Mouse (Mus musculus) heart, adult 18-20 months (tissue): ENCODE data around the gene Cpz. TPM values are rescaled to one million over a fixed set of nuclear protein-coding genes. Genes with fewer than 3 reads are reported as not detected.

Experiments
- DNase-seq, 2 experiments: peaks; one replicate each; pipeline ENCODE4 v3.0.0; 2021 to 2022; ENCODE audit warnings: mixed read lengths in 1 of 2
- total RNA-seq, 2 experiments: library from RNA; stranded (reverse); gene quantifications; 2 replicates each; pipeline ENCODE4 v1.2.3; 2021

Gene Cpz
- total RNA-seq, 2 experiments from 2014 or later: 0.22 to 0.41 TPM

DNA sequence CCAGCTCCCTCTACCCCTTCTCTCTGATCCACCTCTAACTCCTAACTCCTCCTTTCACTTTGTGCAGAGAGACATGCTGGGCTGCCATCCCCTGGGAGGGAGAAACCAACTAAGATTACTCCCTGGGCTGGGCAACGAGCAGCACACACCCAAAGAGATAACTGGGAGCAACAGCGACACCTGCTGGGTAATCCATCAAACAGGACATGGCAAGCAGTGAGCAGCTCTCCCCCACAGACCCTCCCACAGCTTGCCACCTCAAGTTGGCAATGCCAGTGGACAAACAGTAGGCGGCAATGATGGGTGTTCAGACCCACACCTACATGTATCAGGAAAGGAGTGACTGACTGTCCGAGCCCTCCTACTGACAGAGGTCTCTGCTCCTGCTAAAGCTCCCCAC is 4.9 kb upstream of the Cpz start:
- peak; percentile 18 to 50 for DNase-seq

DNA sequence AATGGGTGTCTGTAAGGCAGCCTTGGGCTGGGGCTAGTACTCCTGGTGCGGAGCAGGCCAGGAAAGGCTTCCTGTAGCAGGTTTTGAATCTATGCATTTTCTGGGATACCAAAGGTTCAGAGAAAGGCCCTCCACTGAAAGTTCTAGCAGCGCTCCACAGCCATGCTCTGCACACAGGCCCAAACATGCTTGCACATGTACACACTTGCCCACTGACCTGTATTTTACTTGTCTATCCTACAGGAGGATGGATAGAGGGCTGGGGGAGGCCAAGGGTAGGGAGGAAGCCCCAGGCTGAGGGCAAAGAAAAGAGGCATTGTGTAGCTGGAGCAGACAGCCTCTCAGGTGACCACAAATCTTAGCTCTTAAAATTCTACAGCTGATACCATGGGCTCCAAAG is 1.1 kb downstream of the Cpz start:
- DNase-seq: no peak

DNA sequence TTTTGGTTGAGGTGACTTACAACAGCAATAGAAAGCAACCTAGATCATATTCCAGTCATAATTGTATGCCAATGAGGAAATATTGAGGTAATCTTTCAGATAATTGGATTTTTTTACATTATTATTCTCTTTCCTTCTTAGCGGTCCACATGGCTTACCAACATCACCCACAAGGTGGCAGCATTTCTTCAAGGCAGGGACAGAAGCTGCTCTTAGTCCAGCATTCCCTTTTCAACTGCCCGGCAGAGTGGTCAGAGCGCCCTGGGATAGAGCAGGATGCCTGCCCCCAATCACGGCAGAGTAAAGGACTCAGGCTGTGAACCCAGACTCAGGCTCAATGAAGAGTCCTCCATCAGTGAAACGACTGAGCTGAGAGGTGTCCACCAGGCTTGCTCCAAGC is 1.8 kb downstream of the Cpz start:
- DNase-seq: peak; percentile 58 to 90

DNA sequence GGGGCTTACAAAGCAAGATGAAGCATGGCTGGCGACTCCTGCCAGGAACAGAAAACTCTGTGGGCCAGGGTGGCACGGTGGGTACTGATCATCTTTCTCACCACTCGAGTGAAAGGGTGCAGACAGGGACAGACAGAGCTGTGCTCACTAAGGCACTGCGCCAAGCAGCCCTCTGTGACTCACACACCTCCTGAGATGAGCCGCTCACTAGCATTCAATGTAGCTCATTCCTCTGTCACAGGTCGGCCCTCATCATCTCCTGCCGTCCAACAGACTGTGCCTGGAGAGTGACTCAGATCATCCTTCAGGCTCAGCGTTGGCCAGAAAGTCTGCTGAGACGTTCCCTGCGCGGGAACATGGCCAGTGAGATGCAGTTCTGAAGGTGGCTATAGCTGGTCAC is 8.7 kb downstream of the Cpz start:
- DNase-seq: no peak

DNA sequence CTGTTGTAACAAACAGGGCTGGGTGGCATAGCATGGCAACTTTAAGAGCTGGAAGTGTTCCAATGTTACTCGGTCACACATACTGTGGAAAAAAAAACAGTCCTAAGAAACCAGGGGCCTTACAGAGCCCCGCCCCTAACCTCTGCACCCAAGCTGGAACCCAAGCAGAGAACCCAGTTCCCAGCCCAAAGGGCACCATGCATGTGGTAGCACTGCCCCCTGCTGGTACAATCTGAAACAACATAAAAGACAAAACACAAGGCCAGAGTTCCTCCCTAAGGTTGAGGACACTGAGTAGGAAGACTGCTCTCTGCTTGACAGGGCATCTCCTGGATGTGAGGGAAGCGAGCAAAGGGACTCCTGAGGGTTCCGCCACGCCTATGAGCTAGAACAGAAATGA is 14.9 kb downstream of the Cpz start:
- DNase-seq: peak; percentile 25 to 81

DNA sequence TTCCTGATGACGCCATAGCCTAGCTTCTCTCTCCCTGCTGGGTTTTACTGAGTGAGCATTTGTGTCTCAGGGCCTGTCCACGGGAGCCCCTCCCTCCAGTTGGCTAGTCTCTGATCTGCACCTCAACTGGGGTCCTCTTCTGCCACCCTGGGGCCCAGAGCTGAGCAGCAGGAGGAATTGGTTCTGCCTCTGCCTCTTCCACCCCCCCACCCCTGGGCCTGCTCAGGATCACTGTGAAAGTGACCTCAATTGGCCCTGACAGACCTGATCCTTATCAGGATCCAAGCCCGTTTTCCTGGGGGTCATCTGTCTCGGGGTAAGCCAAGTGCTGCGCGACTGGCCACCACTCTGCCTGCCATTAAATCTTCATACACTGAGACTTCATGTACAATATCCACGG is 20.5 kb downstream of the Cpz start:
- no peak for DNase-seq

DNA sequence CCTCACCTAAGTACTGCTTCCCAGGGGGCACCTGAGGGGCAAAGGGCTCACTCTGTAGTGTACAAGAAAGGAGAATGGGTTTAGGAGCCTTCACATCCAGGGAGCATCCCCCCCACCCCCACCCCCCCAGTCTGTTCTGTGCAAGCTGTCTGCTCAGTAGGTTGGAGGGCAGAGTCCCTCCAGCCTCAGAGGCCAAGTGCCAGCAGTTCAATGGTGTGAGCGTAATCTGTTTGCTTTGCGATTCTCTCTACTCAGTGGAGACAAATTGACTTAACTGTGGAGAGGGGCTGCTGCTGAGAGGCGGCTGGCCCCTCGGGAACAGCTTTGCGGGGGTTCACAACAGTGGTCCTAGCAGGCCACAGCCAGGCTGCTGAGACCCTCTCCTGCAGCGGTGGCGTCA is 28.2 kb downstream of the Cpz start:
- no peak for DNase-seq

DNA sequence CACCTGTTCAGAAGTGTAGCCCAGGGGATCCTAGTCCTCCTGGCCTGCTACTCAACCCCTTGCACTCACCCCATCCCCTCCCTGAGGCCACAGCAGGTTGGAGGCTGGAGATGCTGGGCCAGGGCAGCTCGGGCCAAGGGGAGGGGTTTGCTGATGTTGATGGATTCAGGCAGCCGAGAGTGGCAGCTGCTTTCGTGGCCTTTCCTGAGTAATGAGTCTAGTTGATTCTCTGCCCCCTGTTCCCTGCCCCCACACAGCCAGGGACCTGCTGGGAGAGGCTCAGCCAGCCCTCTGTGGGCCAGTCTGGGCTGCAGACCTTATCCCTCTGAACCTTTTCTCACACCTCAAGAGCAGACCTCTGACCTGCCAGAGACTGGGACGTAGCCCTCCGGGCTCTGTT is 29.5 kb downstream of the Cpz start:
- no peak for DNase-seq

DNA sequence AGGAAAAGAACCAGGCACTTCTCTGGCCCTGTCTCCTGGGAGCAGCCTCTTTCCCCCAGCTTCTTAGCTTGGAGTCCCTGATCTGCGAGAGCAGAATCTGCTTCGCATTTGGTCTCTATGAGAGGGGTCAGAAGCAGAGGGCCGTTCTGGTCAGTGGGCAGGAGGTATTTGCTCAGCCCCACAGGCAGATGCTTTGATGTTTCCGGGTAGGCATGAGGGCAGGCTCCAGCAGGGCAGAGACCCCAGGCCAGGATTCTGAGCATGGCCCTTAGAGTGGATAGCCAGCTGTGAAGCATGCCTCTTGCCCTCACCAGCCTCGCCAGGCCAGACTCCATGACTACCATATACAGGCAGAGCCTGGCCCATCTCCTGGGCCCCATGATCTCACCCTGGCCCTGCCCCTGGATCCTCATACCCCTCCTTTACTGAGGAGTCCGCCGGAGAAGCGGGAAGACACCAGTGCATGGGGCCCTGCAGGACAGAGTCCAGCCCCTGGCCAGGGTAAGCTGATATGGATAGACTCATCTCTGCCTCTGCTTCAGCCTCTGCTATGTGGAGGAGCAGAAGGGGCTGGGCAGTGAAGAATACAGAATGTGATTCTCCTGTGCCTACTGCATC is 30.6 kb downstream of the Cpz start:
- DNase-seq: no peak

DNA sequence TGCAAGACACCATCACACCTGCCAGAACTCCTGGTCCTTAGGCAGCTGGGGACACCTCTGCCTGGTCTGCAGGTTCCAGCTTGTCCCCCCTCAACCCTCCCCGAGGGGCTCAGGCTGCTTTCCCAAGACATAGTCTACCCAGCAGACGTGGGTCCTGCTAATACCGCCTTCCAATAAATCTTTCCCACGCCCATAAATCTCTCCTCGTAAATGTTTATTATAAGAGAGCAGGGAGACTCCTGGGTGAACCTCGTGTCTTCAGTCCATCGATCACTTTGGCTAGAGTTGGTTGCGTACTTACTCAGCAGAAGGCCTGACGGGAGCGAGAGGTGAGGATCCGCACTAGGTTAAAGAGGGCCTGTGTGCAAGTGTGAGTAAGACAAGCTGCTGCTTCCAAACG is 31.7 kb downstream of the Cpz start:
- no peak for DNase-seq

DNA sequence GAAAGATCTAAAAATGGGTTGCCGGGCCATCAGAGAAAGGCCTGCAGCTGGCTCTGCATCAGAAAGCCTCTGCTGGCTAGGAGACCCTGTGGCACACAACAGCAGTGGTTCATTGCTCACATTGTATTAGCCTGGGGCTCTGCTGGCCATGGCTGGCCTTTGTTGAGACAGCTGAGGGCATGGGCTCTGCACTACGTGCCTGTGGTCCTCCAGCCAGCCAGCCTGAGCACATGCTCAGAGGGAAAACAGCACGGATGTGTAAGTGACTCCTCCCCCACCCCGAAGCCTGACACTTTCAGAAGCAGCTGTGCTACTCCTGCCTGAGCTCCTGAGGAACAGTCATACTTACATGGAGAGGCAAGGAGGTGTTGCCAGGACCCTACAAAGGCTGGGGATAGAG is 46.0 kb downstream of the Cpz start:
- no peak for DNase-seq

DNA sequence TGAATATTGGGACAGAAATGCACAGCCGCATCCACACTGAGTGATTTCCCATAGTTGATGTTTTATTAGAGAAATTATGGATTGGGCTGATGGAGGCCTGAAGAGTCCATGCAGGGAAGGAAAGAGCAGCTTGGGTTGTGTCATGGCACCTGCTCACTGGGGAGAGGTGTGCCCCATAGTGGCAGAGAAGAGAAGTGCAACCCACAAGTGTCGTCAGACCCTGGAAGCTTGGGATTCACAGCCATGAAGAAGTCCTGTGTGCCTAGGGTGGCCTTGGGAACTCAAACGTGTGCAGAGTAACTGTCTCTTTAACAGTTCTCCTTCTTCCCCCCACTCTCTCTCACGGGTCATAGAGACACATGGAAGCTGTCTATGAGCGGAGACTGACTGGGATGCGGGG is 50.3 kb downstream of the Cpz start:
- DNase-seq: no peak

DNA sequence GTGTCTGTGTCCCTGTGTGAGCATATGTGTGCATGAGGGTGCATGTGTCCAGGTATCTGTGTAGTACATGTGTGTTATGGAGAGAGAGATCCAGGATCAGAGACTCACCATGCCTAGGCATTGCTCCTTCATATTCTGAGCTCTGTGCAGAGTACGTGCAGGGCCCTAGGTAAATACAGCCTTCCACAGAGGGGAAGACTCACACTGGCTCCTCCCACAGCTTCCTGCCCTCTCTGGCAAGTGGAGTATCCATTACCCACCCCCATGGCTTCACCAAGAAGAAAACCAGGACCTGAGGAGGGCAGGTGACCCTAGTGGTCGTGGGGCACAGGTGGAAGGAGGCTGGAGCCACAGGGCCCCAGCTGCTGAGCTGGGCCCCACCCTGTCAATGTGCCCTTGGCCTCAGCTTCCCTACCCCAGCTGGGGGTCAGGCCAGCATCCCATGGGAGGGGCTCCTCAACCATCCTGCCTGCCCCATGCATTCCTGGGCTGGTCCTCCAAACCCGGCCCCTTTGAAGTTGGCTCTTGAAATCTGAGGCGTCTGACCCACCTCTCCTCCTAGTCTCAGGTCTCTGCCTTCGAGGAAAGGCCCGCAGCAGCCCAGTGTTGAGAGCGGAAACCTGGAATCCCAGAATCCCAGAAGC is 54.5 kb downstream of the Cpz start:
- no peak for DNase-seq

DNA sequence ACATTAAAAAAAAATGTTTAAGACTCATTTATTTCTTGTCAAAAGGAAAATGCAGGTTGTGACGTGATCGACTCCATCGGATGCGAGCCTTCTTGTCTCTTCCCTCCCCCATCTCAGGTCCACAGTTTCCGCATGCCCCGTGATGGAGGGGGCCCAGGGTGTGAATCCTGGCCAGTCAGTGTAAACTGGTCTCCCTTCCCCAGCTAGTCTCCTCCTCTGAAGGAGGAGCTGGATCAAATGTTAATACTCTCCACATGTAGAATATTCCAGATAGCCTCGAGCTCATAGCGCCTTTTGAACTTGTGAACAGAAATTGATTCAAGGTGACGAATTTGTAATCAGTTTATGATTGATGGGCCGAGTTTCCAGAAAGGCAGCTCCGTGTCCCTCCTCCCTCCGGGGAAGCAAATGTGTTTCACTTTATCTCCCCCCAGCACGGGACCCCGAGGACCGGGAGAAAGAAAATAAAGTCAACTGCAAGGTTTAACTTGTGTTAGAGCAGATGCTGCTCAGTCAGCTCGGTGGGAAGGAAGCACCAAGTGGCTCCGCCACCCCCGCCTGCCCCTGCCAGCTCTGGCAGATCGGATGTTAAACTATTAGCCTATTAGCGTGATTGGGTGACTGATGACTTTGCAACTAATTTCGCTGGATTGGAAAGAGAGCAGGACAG is 59.4 kb downstream of the Cpz start:
- no peak for DNase-seq

DNA sequence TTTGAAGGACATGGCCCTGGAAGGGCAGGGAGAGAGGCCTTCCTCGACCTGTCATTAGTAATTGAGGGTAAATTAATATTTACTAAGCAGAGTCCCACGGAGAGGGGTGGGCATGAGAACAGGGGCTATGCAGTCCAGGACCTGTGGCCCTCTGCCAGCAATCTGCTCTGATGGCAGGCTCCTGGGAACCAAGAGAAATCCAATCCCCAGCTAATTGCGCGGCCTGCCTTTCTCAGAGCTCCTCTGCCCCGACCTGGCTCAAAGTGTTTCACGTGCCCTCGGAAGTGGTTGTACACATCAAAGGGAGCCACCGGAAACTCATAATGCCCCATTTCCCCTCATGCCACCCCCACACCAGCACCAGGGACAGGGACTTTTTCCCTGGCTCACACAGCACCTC is 63.4 kb downstream of the Cpz start:
- DNase-seq: no peak

DNA sequence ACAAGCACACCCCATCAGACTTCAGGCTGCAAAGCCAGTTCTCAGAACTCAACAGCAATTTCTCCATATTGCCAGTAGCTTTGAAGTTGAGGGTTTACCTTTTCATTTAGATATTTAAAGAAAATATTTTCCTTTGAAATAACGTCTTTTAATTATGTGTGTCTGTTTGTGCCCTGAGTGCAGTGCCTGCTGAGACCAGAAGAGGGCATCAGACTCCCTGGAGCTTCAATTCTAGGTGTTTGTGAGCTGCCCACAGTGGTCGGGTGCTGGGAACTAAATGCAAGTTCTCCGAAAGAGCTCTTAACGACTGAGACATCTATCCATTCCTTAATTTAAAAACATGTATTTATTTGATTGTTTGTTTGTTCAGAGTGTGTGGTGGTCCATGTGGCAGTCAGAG is 65.7 kb downstream of the Cpz start:
- DNase-seq: no peak

DNA sequence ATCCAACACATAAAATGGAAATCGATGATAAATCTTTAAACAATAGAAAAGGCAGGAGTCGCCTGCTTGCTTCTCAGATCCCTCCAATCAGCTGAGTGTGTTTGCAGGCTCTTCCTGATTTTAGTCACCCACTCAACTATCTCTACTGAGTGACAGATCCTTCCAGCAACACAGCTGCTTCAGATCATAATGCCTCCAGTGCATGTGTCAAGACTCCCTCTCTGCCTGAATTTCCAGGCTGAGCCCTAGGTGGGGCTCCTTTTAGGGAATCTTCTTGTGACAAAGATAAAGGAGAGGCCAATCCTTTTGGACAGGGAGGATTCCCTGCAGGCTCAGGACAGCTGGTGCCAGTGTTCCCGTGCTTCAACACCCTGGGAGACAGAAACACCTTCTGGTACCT is 67.2 kb downstream of the Cpz start:
- DNase-seq: no peak

DNA sequence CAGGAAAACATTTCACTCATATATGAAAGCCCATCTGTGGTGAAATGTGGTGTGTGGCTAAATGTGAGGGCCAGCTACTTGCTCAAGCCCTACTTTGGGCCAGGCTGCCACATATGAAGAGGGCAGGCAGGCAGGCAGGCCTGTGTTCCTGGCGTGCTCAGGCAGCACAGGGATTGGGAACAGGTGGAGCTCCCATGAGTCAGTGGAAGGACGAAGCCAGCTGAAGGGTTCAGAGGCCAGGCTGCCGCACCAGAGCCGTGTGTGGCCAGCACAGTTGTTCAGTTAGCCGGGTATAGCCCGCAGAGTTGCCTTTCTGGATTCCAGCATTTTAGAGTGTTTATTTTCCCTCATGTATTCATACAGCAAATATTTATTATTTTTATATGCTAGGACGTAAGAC is 68.1 kb downstream of the Cpz start:
- no peak for DNase-seq

DNA sequence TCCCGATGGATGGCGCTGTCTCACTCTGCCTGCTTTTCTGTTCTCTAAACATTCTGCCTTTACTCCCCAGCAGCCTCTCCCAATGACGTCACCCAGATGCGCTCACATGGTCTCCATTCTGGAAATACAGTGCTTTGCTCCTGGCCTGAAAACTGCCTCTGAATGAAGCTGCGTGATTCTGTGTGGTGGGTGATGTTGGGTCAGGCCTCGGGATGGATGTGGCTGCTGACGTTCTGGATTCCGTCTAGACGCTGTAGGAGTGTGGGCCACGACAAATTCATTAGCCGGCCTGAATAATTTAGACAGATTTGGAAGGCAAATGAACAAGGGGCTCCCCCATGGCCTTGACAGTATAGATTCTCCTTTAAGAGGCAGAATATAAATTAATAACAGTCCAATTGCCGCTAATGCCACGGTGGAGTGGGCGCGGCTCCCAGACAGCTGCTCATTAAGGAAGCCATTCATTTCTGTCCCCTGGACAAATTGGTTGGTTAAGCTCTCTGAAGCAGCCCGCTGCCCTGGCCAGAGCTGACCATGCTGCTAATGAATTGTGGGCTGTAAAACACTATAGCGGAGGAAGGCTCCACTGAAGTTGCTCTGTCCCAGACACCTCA is 71.2 kb downstream of the Cpz start:
- DNase-seq: no peak
